Mouse (Mus musculus) bone marrow macrophage, adult 2 months (primary cell): Measurements from ENCODE around the gene Usp12.

Experiments
- CTCF ChIP-seq: IDR thresholded peaks from 2 replicates; pipeline ENCODE4 v1.5.1; 2012; ENCODE audit warnings: low read depth, mild to moderate bottlenecking, low read length, moderate library complexity
- POLR2A ChIP-seq: IDR thresholded peaks from 2 replicates; pipeline ENCODE4 v1.6.1; 2012; ENCODE audit warnings: mild to moderate bottlenecking, low read depth, low read length, borderline replicate concordance

DNA sequence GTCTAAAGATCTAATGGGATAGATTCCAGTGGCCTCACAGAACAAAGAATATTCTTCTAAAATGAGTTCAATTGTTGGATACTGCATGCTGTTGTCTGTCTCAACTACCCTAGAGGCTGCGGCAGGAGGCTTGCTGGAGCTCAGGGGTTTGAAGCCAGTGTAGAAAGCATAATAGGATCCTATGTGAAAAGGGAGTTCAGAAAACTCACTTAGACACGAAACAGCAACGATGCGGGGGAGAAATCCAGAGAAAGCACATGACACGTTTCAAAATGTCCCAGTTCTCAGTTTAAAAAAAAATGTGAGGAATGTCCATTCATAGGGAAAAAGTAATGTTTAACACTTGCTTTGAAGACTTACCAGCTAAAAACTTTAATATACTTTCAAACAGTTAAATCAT is 28.2 kb upstream of the Usp12 start:
- TF ChIP-seq CTCF (no peak), POLR2A (no peak)
